Mouse (Mus musculus) kidney, postnatal 4 days (tissue): ENCODE measurements around the gene Exoc3l4.

Experiments used
- DNase-seq, 2 experiments: peaks; one replicate each; pipeline ENCODE4 v3.0.0; 2021; ENCODE audit warnings: mixed read lengths in 2 of 2

Gene Exoc3l4

DNA sequence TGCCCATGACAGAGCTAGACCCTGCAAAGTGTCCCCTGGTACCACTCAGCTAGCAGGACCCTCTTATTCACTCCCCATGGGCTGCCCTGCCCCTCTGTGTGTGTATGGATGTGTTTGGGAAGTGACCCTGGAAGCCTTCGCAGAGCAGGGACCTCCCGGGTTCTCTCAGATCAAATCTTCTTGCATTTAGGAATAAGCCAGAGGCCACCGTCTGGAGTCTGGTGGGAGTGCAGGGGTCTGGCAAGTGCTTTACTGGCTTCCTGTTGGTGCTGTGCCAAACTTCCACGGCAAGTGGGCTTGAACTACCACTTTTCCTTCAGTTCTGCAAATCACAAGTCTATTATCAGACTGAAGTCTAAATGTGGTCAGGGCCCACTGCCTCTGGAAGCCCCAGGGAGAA is 37.2 kb downstream of the Exoc3l4 start:
- DNase-seq: peak; percentile 74 to 85

DNA sequence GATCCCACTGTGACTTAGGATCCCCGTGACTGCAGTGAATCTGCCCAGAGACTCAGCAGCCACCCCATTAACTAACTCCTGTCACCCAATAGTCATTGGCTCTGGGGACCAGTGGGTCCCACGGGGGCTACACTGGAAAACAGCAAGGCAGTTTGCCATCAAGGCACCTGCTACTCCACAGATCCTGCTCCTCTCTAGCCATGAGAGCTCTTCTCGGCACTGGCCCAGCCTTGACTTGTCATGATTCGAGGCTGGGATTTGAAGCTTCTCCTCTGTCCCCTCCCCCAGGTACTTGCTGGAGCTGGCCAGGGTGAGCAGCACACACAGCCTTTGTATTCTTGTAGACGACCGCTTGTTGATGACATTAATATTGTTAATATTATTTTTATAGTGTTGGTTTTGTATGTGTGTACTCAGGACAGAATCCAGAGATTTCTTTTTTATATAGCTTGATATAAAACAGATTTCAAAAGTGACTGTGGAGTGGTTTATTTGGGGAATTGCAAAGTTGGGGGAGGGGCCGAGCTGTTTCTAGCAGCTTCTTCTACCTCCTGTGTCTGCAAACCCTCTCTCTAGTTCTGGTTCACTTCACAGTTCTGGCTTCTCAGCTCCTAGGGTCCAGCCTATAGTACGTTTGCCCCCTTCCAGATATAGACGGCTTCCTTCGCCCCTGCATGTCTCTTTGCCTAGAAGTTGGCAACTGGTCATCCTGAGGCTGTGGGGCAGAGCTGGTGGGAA is 37.9 kb downstream of the Exoc3l4 start:
- peak in 1 of 2 experiments; percentile 69 for DNase-seq

DNA sequence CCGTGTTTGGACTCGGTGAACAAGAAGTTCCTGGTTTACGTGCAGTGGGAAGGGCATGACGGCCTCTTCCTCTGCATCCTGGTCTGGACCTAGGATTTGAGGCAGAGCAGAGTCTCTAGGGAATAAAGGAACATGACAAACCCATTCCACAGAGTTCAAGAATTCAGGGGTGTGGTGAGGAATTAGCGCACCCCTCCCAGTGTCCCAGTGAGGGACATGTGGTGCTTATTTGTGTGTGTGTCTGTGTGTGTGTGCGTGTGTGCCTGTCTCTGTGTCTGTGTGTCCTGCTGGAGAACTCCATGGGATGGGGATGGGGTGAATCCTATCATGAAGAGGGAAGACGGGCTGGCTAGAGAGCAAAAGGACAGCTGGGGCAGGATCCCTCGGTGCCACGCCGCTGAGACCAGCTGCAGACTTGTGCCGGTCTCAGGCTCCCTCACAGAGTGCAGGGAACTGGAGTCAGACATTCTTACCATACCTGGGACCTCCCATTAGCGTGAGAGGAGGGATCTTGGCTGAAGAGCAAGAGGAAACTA is 38.6 kb downstream of the Exoc3l4 start:
- peak in 1 of 2 experiments; percentile 50 for DNase-seq

DNA sequence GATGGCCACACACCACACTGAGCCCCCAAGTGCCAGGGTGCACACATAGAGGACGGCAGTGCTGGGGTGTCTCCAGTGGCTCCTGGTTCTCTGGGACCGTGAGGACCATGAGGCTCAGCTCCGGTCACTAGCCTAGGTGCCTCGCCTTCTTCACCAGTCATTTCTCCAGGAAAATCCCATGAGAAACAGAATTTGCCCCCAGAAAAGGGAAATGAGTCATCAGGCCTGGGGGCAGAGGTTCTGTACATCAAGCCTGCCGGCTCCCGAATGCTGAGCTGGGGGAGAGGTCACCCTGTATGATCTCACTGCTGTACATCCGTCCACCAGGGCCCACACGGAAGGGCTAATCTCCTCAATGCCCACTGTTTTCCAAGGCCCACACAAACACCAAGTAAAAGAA is 39.0 kb downstream of the Exoc3l4 start:
- peak in 1 of 2 experiments; percentile 44 for DNase-seq

DNA sequence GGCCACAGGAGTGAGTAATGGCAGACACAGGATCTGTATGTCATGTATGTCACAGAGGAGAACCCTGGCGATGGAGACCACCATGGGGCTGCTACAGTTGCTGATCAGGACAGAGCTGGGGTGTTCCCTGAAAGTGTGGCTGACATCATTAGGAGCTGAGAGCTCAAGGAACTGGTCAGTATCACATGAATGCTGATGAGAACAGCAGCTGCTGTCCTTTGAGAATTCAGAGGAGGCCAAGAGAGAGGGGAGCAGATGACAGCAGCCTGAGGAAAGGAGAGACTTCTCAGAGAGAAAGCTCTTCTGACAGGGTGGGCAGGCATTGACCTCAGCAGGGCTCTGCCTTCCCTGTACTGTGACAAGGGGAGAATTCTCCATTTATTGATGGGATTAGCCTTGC is 40.9 kb downstream of the Exoc3l4 start:
- no peak for DNase-seq

DNA sequence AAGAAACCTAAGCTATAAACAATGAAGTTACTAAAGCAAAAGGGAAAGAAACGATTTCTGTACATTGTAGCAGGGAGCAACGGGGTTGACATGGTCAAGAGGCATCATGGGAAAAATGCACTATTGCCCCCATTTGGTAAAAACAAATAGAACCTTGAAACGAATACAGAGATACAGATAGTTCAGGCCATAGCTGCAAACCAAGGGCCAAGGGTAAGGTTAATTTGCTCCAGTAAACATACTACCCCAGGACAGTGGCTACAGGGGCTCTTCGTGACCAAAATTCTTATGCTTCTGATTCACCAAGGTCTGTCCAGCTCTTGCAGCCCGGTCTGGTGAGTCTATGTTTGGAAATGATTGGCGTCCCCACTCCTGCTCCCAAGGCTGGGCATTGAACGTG is 46.8 kb downstream of the Exoc3l4 start:
- DNase-seq: no peak

DNA sequence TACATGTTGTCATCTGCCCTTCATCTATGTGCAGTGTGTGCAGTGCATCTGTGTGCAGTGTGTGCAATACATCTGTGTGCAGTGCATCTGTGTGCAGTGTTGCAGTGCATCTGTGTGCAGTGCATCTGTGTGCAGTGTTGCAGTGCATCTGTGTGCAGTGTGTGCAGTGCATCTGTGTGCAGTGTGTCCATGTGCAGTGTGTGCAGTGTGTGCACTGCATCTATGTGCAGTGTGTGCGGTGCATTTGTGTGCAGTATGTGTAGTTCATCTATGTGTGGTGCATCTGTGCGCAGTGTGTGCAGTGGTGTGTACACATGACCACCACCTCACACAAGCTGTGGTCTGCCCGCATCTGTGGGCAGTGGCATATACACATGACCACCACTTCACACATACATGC is 49.6 kb downstream of the Exoc3l4 start:
- DNase-seq: no peak

DNA sequence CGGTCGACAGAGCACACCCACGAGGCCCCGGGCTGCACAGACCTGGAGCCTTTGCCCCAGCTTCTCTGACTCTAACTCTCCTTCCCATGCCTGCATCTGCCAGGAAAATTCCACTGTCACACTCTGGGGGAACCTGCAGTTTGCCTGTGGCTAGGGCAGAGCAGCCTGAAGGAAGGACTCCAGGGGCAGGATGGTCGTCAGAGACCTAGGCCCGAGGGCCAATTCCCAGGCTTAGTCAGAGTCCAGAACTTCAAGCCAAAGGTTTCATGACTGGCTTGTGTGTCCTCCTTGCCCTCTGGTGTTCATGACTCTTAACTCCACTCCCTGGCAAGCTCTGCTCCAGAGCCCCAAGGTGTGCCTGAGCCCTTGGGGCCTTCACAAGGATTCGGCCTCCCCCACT is 51.4 kb downstream of the Exoc3l4 start:
- DNase-seq: no peak

DNA sequence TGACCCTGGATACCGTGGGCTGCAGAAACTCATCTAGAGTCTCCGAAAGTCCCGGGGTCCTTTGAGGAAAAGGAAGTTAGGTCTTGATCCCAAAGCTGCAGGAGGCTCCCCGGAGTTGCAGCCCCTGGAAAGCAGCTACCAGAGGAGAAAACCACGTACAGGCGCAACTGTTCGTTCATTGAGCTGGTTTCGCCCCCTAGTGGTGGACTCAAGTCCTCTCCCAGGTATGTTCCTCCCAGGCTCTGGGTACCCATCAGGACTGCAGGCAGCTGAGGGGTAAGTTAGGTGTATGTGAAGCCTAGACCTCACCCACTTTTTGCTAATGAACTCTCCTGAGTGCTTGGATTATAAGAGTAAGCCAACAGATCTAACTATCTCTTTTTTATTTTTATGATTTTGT is 52.7 kb downstream of the Exoc3l4 start:
- DNase-seq: peak; percentile 84 to 89

DNA sequence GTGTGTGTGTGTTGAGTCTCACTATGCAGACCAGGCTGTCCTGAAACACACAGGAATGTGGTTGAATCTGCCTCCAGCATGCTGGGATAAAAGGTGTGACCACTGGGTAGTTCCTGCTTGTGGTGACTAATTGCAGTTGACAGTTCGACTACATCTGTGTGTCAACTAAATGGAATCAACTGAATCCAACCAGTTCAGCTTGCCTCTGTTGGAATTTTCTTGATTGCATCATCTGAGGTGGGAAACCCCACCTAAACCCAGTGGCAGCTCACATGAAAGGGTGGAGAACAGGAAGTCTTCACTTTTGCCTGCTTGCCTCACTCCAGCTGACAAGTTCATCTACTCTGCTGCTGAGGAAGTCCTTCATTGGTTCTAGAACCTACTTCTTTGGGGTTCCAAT is 54.3 kb downstream of the Exoc3l4 start:
- no peak for DNase-seq

DNA sequence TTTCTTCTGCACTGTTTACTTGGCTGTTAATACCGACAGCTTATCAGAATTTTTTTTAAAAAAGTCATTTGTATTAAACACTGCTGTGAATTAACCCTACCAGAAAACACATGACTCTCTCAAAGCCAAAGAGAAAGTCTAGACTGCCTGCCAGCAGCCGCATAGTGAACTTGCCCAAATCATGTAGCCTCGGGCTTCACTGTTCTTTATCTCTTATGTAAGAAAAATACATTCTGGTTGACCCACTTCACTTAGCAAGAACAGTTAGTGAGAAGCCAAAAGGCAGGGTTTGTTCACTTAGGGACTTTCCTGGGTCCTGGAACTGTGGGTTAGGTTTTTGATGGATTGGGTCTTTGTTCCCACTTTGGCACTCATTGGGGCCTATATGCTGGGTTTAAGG is 54.9 kb downstream of the Exoc3l4 start:
- no peak for DNase-seq

DNA sequence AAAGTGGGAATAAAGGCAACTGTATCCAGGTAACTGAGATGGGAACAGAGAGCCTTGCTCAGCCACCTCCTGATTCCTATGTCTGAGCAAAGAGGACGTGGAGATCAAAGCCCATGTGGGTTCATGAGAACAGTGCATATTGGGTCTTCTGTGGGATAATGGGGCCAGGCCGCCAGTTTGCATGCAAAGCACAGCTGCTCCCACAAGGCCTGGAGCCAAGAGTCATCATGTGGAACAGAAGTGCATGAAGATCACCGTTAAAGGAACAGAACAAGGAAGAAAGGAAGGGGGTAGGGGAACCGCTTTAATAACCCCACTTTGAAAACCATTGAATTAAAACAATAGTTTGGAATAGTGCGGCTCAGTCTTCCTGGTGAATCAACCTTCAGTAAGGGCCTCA is 56.1 kb downstream of the Exoc3l4 start:
- DNase-seq: peak in 1 of 2 experiments; percentile 50

DNA sequence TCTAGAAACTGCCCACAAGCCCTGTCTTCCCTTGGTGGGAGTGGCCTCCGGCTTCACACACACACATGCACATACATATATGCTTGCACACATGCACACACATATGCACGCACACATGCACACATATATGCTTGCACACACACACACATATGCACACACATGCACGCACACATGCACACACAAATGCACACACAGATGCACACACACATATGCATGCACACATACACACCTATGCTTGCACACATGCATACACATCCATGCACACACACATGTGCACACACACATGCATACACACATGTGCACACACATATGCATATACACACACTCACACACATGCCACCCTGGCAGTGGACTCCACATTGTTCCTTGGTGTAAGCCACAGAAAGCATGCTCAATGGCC is 57.6 kb downstream of the Exoc3l4 start:
- DNase-seq: no peak

DNA sequence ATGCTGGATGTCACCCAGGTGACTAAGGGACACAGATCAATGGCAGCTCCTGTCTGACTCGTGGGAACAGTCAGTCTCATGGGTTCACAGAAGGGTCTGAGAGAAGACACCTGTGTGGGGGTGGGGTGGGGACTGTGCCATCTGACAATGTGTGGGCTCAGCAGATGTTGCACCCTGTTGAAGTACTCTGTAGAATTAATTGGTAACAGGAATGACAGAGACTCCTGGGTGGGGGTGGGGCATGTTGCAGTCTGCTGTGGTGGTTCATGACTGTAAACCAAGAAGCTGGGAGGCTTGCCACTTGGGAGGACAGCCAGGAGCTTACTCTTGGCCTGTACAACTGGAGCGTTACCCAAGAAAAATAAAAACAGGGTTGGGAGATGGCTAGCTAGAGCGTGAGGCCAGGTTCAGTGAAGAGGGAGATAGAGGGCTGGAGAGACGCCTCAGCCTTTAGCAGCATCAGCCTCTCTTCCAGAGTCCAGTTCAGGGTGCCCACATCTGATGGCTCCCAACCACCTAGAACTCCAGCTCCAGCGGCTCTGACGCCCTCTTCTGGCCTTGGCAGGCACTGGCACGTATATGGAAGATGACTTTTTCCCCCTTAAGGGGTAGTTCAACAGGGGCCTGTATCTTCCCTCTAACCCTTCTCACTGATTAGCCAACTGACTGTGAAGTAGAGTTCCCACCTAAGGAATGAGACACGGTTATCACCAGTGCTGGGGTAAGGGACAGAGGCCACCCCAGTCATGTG is 58.3 kb downstream of the Exoc3l4 start:
- peak; percentile 79 to 85 for DNase-seq

DNA sequence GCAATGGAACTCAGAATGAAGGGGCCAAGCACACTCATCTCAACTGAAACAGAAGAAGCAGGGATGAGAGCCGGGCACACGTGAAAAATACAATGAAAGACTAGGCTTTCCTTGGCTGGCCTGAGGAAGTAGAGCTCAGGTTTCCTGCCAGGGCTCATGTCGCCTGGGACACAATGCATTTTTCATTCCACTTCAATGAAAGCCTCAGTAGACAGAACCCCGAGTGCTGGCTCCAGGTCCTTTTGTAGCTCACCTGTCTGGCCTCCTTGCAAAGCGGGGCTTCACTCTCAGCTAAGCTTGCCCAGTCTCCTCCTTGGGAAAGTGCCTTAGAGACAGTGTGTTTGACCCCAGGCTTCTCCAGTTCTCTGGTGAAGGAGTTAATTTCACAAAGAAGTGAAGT is 62.1 kb downstream of the Exoc3l4 start:
- DNase-seq: no peak

DNA sequence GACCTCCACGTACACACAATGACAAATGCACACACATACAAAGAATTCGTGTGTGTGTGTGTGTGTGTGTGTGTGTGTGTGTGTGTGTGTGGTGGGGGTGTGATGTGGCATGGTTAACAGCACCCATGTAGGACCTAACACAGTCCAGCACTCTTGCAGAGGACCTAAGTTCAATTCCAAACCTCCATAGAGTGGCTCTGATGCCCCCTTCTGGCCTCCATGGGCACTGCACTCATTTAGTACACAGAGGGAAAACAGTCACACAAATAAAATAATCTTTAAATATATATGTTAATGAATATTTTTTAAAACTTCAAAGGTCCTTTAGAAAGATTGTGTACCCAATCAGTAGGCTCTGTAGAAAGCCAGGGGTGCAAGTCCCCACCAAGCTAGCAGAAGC is 63.1 kb downstream of the Exoc3l4 start:
- peak; percentile 81 for DNase-seq
